Mouse (Mus musculus) MEL (cell line): ENCODE results near the gene Atp6v1g1.

Source experiments
- JUND ChIP-seq: IDR thresholded peaks from 2 replicates; pipeline ENCODE4 v1.6.1; 2011; ENCODE audit warnings: low read depth, mild to moderate bottlenecking, improper control_type of control experiment, low read length
- MEF2A ChIP-seq: IDR thresholded peaks from 2 replicates; pipeline ENCODE4 v1.6.1; 2014; ENCODE audit warnings: low read depth, mild to moderate bottlenecking, inconsistent platforms, low read length, improper control_type of control experiment; ENCODE audit not compliant: poor library complexity, insufficient replicate concordance, severe bottlenecking; ENCODE audit errors: extremely low read depth
- POLR2AphosphoS2 ChIP-seq: IDR thresholded peaks from 2 replicates; pipeline ENCODE4 v1.6.1; 2011; ENCODE audit warnings: low read length, improper control_type of control experiment

- no peak for TF ChIP-seq POLR2AphosphoS2
- TF ChIP-seq MEF2A, result no peak
- no peak for TF ChIP-seq JUND
Observed at GRCm38 (mm10) chr4:63554616-63555015, 10.0 kb downstream of the Atp6v1g1 start.
